Mouse (Mus musculus) myocyte (in vitro differentiated cells): ENCODE data around the gene Thegl.

Source experiments
- MAX ChIP-seq: IDR thresholded peaks from one replicate; pipeline ENCODE4 v1.6.1; 2011; ENCODE audit warnings: low read depth, mild to moderate bottlenecking, control low read depth
- MYOD1 ChIP-seq, 3 experiments: IDR thresholded peaks; one replicate each; pipeline ENCODE4 v1.6.1; 2011; ENCODE audit warnings: control low read depth in 2 of 3, low read depth in 2 of 3, mild to moderate bottlenecking in 2 of 3, moderate library complexity in 1 of 3; ENCODE audit not compliant: insufficient read length in 2 of 3, control insufficient read depth in 1 of 3
- POLR2A ChIP-seq: IDR thresholded peaks from one replicate; pipeline ENCODE4 v1.6.1; 2011; ENCODE audit warnings: low read depth, mild to moderate bottlenecking, control low read depth, moderate library complexity; ENCODE audit not compliant: insufficient read length
- TCF12 ChIP-seq: IDR thresholded peaks from one replicate; pipeline ENCODE4 v1.6.1; 2011; ENCODE audit warnings: mild to moderate bottlenecking, control low read depth; ENCODE audit not compliant: poor library complexity, insufficient read depth, severe bottlenecking
- USF1 ChIP-seq: IDR thresholded peaks from one replicate; pipeline ENCODE4 v1.6.1; 2011; ENCODE audit warnings: low read depth, mild to moderate bottlenecking, control low read depth, moderate library complexity

GRCm38 (mm10) chr5:77029735-77030134 lies 13.9 kb downstream of the Thegl start:
- TF ChIP-seq USF1: no peak
- no peak for TF ChIP-seq MAX
- TF ChIP-seq TCF12: no peak
- no peak for TF ChIP-seq MYOD1 (IDR thresholded peaks at IDR 0.05; ENCODE audit: control insufficient read depth in 1 of 3, insufficient read length in 2 of 3, low read depth in 2 of 3)
- TF ChIP-seq POLR2A: no peak
